Mouse (Mus musculus) cerebellum, adult 2 months (tissue): ENCODE data around the gene Pgap1.

Source experiments
- CTCF ChIP-seq: fragments of 200-500 bp; IDR thresholded peaks from 2 replicates; pipeline ENCODE4 v1.5.1; 2011; ENCODE audit warnings: low read depth, mild to moderate bottlenecking, control low read depth, low read length, moderate library complexity, borderline replicate concordance; ENCODE audit not compliant: insufficient read depth
- POLR2A ChIP-seq: fragments of 200-500 bp; IDR thresholded peaks from 2 replicates; pipeline ENCODE4 v1.6.1; 2011; ENCODE audit warnings: low read length, control low read depth, borderline replicate concordance; ENCODE audit not compliant: insufficient read depth

- TF ChIP-seq POLR2A = no peak
- TF ChIP-seq CTCF = no peak
These were observed 27.2 kb upstream of the Pgap1 start for GRCm38 (mm10) chr1:54584588-54585277.
